Mouse (Mus musculus): ENCODE results near the gene Elf1. TPM values are rescaled to one million over a fixed set of nuclear protein-coding genes. Genes with fewer than 3 reads are reported as not detected.

Elf1 gene
- polyA plus RNA-seq, 1 experiment from 2014 or later: 18.1 TPM

- Histone ChIP-seq H3K27me3 (no peaks in the 10 kb centered on the region), H3K9ac (no peak overlapping the region), H3K36me3 (peaks cover 55% of the 10 kb centered on the region), H3K4me1 (no peaks in the 10 kb centered on the region), H3K4me2 (no peak overlapping the region), H3K27ac (no peak overlapping the region), H3K4me3 (no peak overlapping the region), H3K9me3 (no peaks in the 10 kb centered on the region)
- 93% methylated on average over 7 of the region's 7 CpGs for WGBS
- no peak for ATAC-seq (ENCODE audit: insufficient number of reproducible peaks, low FRiP score, low TSS enrichment, low read depth)
Observed at GRCm38 (mm10) chr14:79619802-79620201, 138.8 kb downstream of the Elf1 start.

GRCm38 (mm10) chr14:79621143-79621542 is 140.1 kb downstream of the Elf1 start:
- WGBS: 89% methylated on average over 3 of the region's 3 CpGs
- no peaks in the 10 kb centered on the region for H3K9me3 ChIP-seq
- ATAC-seq (ENCODE audit: insufficient number of reproducible peaks, low FRiP score, low TSS enrichment, low read depth): no peak
- no peak overlapping the region for H3K4me3 ChIP-seq
- H3K36me3 ChIP-seq: peaks cover 62% of the 10 kb centered on the region
- H3K9ac ChIP-seq: no peak overlapping the region
- no peaks in the 10 kb centered on the region for H3K4me1 ChIP-seq
- H3K27me3 ChIP-seq: no peaks in the 10 kb centered on the region
- no peak overlapping the region for H3K27ac ChIP-seq
- H3K4me2 ChIP-seq: no peak overlapping the region

Small RNA genes within 50 kb of the gene (microRNA-seq; reads per million reads assigned to microRNA genes)
- gene Gm27857: not detected

Other genes starting within 250 kb of the Elf1 start
- not detected in 2 replicates for gene Zfp957, start 233.8 kb upstream of the Elf1 start, polyA plus RNA-seq (2015; fragmentation: Nextera tagmentation; extraction: Ambion mirVana)
- gene Rgcc, start 179.5 kb upstream of the Elf1 start, polyA plus RNA-seq (2015; fragmentation: Nextera tagmentation; extraction: Ambion mirVana): 65.4 and 70.2 TPM in 2 replicates
- 36.9 and 40.5 TPM in 2 replicates for gene Naa16, start 90.4 kb upstream of the Elf1 start, polyA plus RNA-seq (2015; fragmentation: Nextera tagmentation; extraction: Ambion mirVana)
- 9.8 and 10.5 TPM in 2 replicates for gene Mtrf1, start 83.4 kb upstream of the Elf1 start, polyA plus RNA-seq (2015; fragmentation: Nextera tagmentation; extraction: Ambion mirVana)
- gene Kbtbd7, start 54.7 kb upstream of the Elf1 start, polyA plus RNA-seq (2015; fragmentation: Nextera tagmentation; extraction: Ambion mirVana): 11.7 and 12.3 TPM in 2 replicates
- 2.2 and 2.6 TPM in 2 replicates for gene Kbtbd6, start 29.4 kb upstream of the Elf1 start, polyA plus RNA-seq (2015; fragmentation: Nextera tagmentation; extraction: Ambion mirVana)
- gene Wbp4, start 326 bp downstream of the Elf1 start, polyA plus RNA-seq (2015; fragmentation: Nextera tagmentation; extraction: Ambion mirVana): 40.9 and 42.1 TPM in 2 replicates
- gene Sugt1, start 106.5 kb downstream of the Elf1 start, polyA plus RNA-seq (2015; fragmentation: Nextera tagmentation; extraction: Ambion mirVana): 105 and 108 TPM in 2 replicates
- 234 and 238 TPM in 2 replicates for gene Cnmd, start 181.0 kb downstream of the Elf1 start, polyA plus RNA-seq (2015; fragmentation: Nextera tagmentation; extraction: Ambion mirVana)